Mouse (Mus musculus): ENCODE data around the gene Tle3.

DNA sequence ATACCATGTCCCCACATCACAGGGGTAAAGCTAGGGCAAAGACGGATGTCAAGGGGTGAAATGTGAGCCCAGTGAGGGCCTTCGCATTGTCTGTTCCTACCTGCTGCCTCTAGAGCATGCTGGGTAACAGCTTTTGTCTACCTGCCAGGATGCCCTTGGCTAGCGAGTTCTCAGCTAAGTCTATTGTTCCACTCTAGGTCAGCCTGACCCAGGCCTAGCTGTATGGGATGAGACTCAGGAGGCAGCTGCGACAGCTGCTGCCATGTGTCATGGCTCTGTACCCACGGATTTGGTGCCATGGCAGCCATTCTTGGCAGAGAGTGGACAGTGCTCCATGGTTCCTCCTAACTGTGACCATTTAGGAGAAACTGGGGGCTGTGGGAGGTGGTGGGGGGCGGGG is 66.9 kb downstream of the Tle3 start:
- TF ChIP-seq CTCF (conservative IDR thresholded peaks at IDR 0.05; ENCODE audit: low read length), result no peak
- TF ChIP-seq POU5F1 (IDR thresholded peaks at IDR 0.05; ENCODE audit: borderline replicate concordance, low read length), result no peak
- no peak for TF ChIP-seq NANOG (IDR thresholded peaks at IDR 0.05; ENCODE audit: borderline replicate concordance, low read length)
